In genomic region chr3:96777120-96777519, GRCm38 (mm10) we compare ENCODE assay signal across 28 mouse cellular contexts. TPM values are rescaled to one million over a fixed set of nuclear protein-coding genes. Genes with fewer than 3 reads are reported as not detected.
DNase-seq lines count a peak whose midpoint lies in the region; ATAC-seq and TF ChIP-seq lines count a peak whose summit lies in the region.
"Had no signal": no experiment of that assay in that cellular context is flagged by ENCODE, and none has a peak within 500 bp of the region (broad histone marks: within the 10 kb centered on the region; RNA-seq: fewer than 3 reads in every experiment).

No protein-coding gene starts in this region.

- no peak for TF ChIP-seq CTCF in kidney, postnatal 0 days (IDR thresholded peaks at IDR 0.05; ENCODE audit: low read depth)
- no peak for TF ChIP-seq CTCF in stomach, postnatal 0 days (IDR thresholded peaks at IDR 0.05; ENCODE audit: low read depth)

- DNase-seq in heart, adult 11 months = peak; percentile 67
- no peak for DNase-seq in heart, adult 18-20 months
- DNase-seq in kidney, postnatal 0 days (ENCODE audit: low spot score) = peak; percentile 11
- DNase-seq in liver, embryonic 11.5 days (ENCODE audit: low spot score) = no peak
- peak; percentile 21 for DNase-seq in stomach, postnatal 0 days (ENCODE audit: low spot score)
- DNase-seq in ovary, adult 18-20 months (ENCODE audit: low spot score) = no peak
- DNase-seq in cerebellum, postnatal 25 days = no peak
- no peak for DNase-seq in adrenal gland, adult 18-20 months (ENCODE audit: low spot score in 2 of 2)
- DNase-seq: adrenal gland, adult 8-10 months; cerebellum, adult 11-12 months; gastrocnemius, postnatal 36 days; heart, postnatal 4 days; lung, embryonic 14.5 days; midbrain, embryonic 14.5 days had no signal

- no peak for ATAC-seq in kidney, postnatal 0 days (replicated peaks; ENCODE audit: low FRiP score, low read depth)
- peak; percentile 43; the same call in 1 of the 2 replicates for ATAC-seq in liver, embryonic 11.5 days (replicated peaks; ENCODE audit: low FRiP score)
- no peak for ATAC-seq in stomach, postnatal 0 days (ENCODE audit: low FRiP score, low TSS enrichment)
- ATAC-seq: CD4-positive, CD25-positive, alpha-beta regulatory T cell, adult 4 months; forebrain, embryonic 14.5 days; hindbrain, postnatal 0 days had no signal

- H3K4me1 ChIP-seq in kidney, postnatal 0 days (replicated peaks; ENCODE audit: insufficient read depth, low read length) = no peaks in the 10 kb centered on the region
- H3K4me1 ChIP-seq in liver, embryonic 11.5 days (replicated peaks; ENCODE audit: control insufficient read depth, insufficient read depth, low read length) = no peaks in the 10 kb centered on the region
- H3K4me1 ChIP-seq in stomach, postnatal 0 days (replicated peaks; ENCODE audit: control insufficient read depth, insufficient read depth) = no peaks in the 10 kb centered on the region
- H3K4me1 ChIP-seq: limb, embryonic 10.5 days had no signal

- no peak overlapping the region for H3K4me2 ChIP-seq in kidney, postnatal 0 days (ENCODE audit: low read length)
- H3K4me2 ChIP-seq in liver, embryonic 11.5 days = no peak overlapping the region
- no peak overlapping the region for H3K4me2 ChIP-seq in stomach, postnatal 0 days (replicated peaks; ENCODE audit: low read depth)
- H3K4me2 ChIP-seq: heart, embryonic 13.5 days; lung, embryonic 14.5 days had no signal

- no peaks in the 10 kb centered on the region for H3K9me3 ChIP-seq in kidney, postnatal 0 days (replicated peaks; ENCODE audit: low read length)
- H3K9me3 ChIP-seq in liver, embryonic 11.5 days (ENCODE audit: control insufficient read depth, low read length) = no peaks in the 10 kb centered on the region
- no peaks in the 10 kb centered on the region for H3K9me3 ChIP-seq in stomach, postnatal 0 days (ENCODE audit: control insufficient read depth, low read length)
- H3K9me3 ChIP-seq: G1E; heart, embryonic 13.5 days; limb, embryonic 10.5 days had no signal

- no peak overlapping the region for H3K9ac ChIP-seq in kidney, postnatal 0 days (ENCODE audit: low read depth, low read length)
- no peak overlapping the region for H3K9ac ChIP-seq in liver, embryonic 11.5 days (ENCODE audit: low read depth, low read length)
- H3K9ac ChIP-seq in stomach, postnatal 0 days (ENCODE audit: low read length) = no peak overlapping the region
- H3K9ac ChIP-seq: heart, embryonic 13.5 days; lung, embryonic 14.5 days had no signal

- H3K27ac ChIP-seq in kidney, postnatal 0 days = no peak overlapping the region
- H3K27ac ChIP-seq in liver, embryonic 11.5 days (ENCODE audit: low read depth, low read length) = no peak overlapping the region
- H3K27ac ChIP-seq in stomach, postnatal 0 days (replicated peaks) = no peak overlapping the region
- H3K27ac ChIP-seq: heart, embryonic 13.5 days; hindbrain, postnatal 0 days; layer of hippocampus, adult 2 months; limb, embryonic 10.5 days; macrophage had no signal

- 0 out of 2 replicates have a peak, but pooled peaks cover 3% of the 10 kb centered on the region for H3K36me3 ChIP-seq in kidney, postnatal 0 days (ENCODE audit: insufficient read depth, low read length)
- no peaks in the 10 kb centered on the region; the same call in 1 of the 2 replicates for H3K36me3 ChIP-seq in liver, embryonic 11.5 days (ENCODE audit: control insufficient read depth, insufficient read depth, low read length)
- no peaks in the 10 kb centered on the region for H3K36me3 ChIP-seq in stomach, postnatal 0 days (ENCODE audit: control insufficient read depth, insufficient read depth, low read length)

- H3K4me3 ChIP-seq in kidney, postnatal 0 days (replicated peaks; ENCODE audit: low read depth, low read length) = no peak overlapping the region
- no peak overlapping the region for H3K4me3 ChIP-seq in liver, embryonic 11.5 days (ENCODE audit: low read depth, low read length)
- H3K4me3 ChIP-seq in stomach, postnatal 0 days (ENCODE audit: low read depth, low read length) = no peak overlapping the region
- H3K4me3 ChIP-seq: erythroblast, embryonic 14.5 days; heart, embryonic 13.5 days; layer of hippocampus, adult 2 months; limb, embryonic 10.5 days; myocyte had no signal

- no peak for TF ChIP-seq EP300 in stomach, postnatal 0 days (optimal IDR thresholded peaks at IDR 0.05)

- no peaks in the 10 kb centered on the region for H3K27me3 ChIP-seq in kidney, postnatal 0 days (ENCODE audit: insufficient read depth, low read length)
- no peaks in the 10 kb centered on the region for H3K27me3 ChIP-seq in liver, embryonic 11.5 days (replicated peaks; ENCODE audit: control insufficient read depth, insufficient read depth, low read length)
- H3K27me3 ChIP-seq in stomach, postnatal 0 days (ENCODE audit: control insufficient read depth, insufficient read depth, low read length) = no peaks in the 10 kb centered on the region
- H3K27me3 ChIP-seq: heart, embryonic 13.5 days had no signal

- 40% methylated on average over 3 of the region's 3 CpGs for WGBS in kidney, postnatal 0 days
- 59% methylated on average over 3 of the region's 3 CpGs for WGBS in liver, embryonic 11.5 days
- WGBS in stomach, postnatal 0 days = 43% methylated on average over 3 of the region's 3 CpGs

RNA-seq across cellular contexts. Expression of gene Rnf115, which starts 49.7 kb away (rescaled TPM):
- 10 to 100 TPM; 22.5 to 22.6 TPM for total RNA-seq in heart, adult 18-20 months (2021)
- 59.0 and 59.2 TPM in 2 replicates for polyA plus RNA-seq in kidney, postnatal 0 days (2015; fragmentation: Nextera tagmentation; extraction: Ambion mirVana)
- polyA plus RNA-seq in liver, embryonic 11.5 days (2014; fragmentation: Nextera tagmentation; extraction: Ambion mirVana) = 49.6 and 51.5 TPM in 2 replicates
- 27.3 and 28.7 TPM in 2 replicates for polyA plus RNA-seq in stomach, postnatal 0 days (2015; fragmentation: Nextera tagmentation; extraction: Ambion mirVana)
- total RNA-seq in adrenal gland, adult 18-20 months (2021) = 10 to 100 TPM; 37.5 to 39.0 TPM

RNA-seq across cellular contexts. Expression of gene Polr3c, which starts 49.7 kb away (rescaled TPM):
- total RNA-seq in heart, adult 18-20 months (2021) = 10 to 100 TPM; 23.1 to 26.1 TPM
- 25.3 and 29.8 TPM in 2 replicates for polyA plus RNA-seq in kidney, postnatal 0 days (2015; fragmentation: Nextera tagmentation; extraction: Ambion mirVana)
- 41.4 and 44.1 TPM in 2 replicates for polyA plus RNA-seq in liver, embryonic 11.5 days (2014; fragmentation: Nextera tagmentation; extraction: Ambion mirVana)
- polyA plus RNA-seq in stomach, postnatal 0 days (2015; fragmentation: Nextera tagmentation; extraction: Ambion mirVana) = 19.4 and 20.3 TPM in 2 replicates
- total RNA-seq in adrenal gland, adult 18-20 months (2021) = 10 to 100 TPM; 25.2 to 25.5 TPM

RNA-seq across cellular contexts. Expression of gene Pdzk1, which starts 52.0 kb away (rescaled TPM):
- total RNA-seq in heart, adult 18-20 months (2021) = not detected
- 322 and 401 TPM in 2 replicates for polyA plus RNA-seq in kidney, postnatal 0 days (2015; fragmentation: Nextera tagmentation; extraction: Ambion mirVana)
- polyA plus RNA-seq in liver, embryonic 11.5 days (2014; fragmentation: Nextera tagmentation; extraction: Ambion mirVana) = 5.4 and 6.0 TPM in 2 replicates
- polyA plus RNA-seq in stomach, postnatal 0 days (2015; fragmentation: Nextera tagmentation; extraction: Ambion mirVana) = 0.21 TPM in 2 replicates
- total RNA-seq in adrenal gland, adult 18-20 months (2021) = under 1 TPM in 1 of 2 experiments, not detected in 1; 0.99 TPM
- total RNA-seq: gastrocnemius, postnatal 36 days had no signal
- polyA plus RNA-seq: embryonic facial prominence, embryonic 11.5 days; erythroblast, embryonic 14.5 days; forebrain, embryonic 14.5 days; limb, embryonic 10.5 days; macrophage had no signal

RNA-seq across cellular contexts. Expression of gene Cd160, which starts 52.0 kb away (rescaled TPM):
- not detected for total RNA-seq in heart, adult 18-20 months (2021)
- 0.06 and 0.09 TPM in 2 replicates for polyA plus RNA-seq in kidney, postnatal 0 days (2015; fragmentation: Nextera tagmentation; extraction: Ambion mirVana)
- 0.12 and 0.19 TPM in 2 replicates for polyA plus RNA-seq in liver, embryonic 11.5 days (2014; fragmentation: Nextera tagmentation; extraction: Ambion mirVana)
- polyA plus RNA-seq in stomach, postnatal 0 days (2015; fragmentation: Nextera tagmentation; extraction: Ambion mirVana) = 0.13 and 0.15 TPM in 2 replicates
- total RNA-seq in adrenal gland, adult 18-20 months (2021) = under 1 TPM; 0.36 to 0.54 TPM
- total RNA-seq: common myeloid progenitor, adult 5-6 weeks; gastrocnemius, postnatal 36 days; heart, postnatal 4 days; hindbrain, postnatal 0 days; layer of hippocampus, adult 2 months; left cerebral cortex, adult 18-20 months had no signal
- polyA plus RNA-seq: brain, embryonic 14.5 days; embryonic facial prominence, embryonic 11.5 days; erythroblast, embryonic 14.5 days had no signal

Comparison
In these comparisons a context has a peak if more than half of its experiments do, and no peak if none do; other contexts are left out.
1. DNase-seq: peak in heart, adult 11 months (single experiment), kidney, postnatal 0 days (single experiment) and stomach, postnatal 0 days (single experiment); none in heart, adult 18-20 months (0 of 2), liver, embryonic 11.5 days (single experiment), ovary, adult 18-20 months (single experiment), cerebellum, postnatal 25 days (0 of 2) and adrenal gland, adult 18-20 months (0 of 2).
2. RNA of gene Pdzk1, which starts 52.0 kb away (polyA plus RNA-seq): 322 to 401 TPM in kidney, postnatal 0 days; 5.4 to 6.0 TPM in liver, embryonic 11.5 days and 0.21 TPM in stomach, postnatal 0 days; every median in the first group is over 10 times any median in the second.